Mouse (Mus musculus) erythroblast, embryonic 14.5 days (primary cell): Measurements from ENCODE around the gene Oma1.

Experiments used
- GATA1 ChIP-seq: IDR thresholded peaks from 2 replicates; pipeline ENCODE4 v1.6.1; 2012; ENCODE audit warnings: low read length, inconsistent platforms, mixed read lengths
- TAL1 ChIP-seq: IDR thresholded peaks from 3 replicates; pipeline ENCODE4 v1.6.1; 2012; ENCODE audit warnings: low read length, inconsistent platforms, mixed read lengths

- TF ChIP-seq TAL1 (no peak), GATA1 (no peak)
These were observed 43.8 kb downstream of the Oma1 start for GRCm38 (mm10) chr4:103357457-103357856.
